In the genomic region with DNA sequence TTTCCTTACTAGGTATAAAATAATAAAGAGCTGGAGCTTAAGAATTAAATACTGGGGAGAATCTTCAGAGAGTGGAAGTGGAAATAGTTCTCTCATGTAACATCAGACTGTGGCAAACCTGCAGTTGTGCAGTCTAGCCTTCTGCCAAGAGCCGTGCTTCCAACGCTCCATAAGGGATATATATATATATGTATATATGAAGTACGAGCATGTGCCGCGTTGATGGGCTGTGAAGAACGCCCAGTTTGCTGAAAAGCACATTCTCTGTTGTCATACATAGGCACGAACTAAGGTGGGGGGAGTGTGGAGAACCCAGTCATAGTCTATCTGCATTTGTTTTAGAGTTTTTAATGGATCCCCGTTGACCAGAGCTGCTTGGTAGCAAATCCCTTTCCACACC, we compare ENCODE assay signal across 21 mouse cellular contexts.
DNase-seq lines count a peak whose midpoint lies in the region; ATAC-seq and TF ChIP-seq lines count a peak whose summit lies in the region.
"Had no signal": no experiment of that assay in that cellular context is flagged by ENCODE, and none has a peak within 500 bp of the region (broad histone marks: within the 10 kb centered on the region; RNA-seq: fewer than 3 reads in every experiment).

No protein-coding gene starts in this region.

- H3K9ac ChIP-seq in midbrain, postnatal 0 days (replicated peaks; ENCODE audit: low read length, poor library complexity, severe bottlenecking), result no peak overlapping the region
- H3K9ac ChIP-seq in midbrain, embryonic 13.5 days (replicated peaks), result no peak overlapping the region
- H3K9ac ChIP-seq: embryonic facial prominence, embryonic 13.5 days; heart, embryonic 13.5 days; hindbrain, embryonic 13.5 days; intestine, embryonic 15.5 days had no signal

- ATAC-seq in frontal cortex, adult (ENCODE audit: low TSS enrichment), result peak; percentile 78
- ATAC-seq in midbrain, postnatal 0 days (ENCODE audit: low FRiP score), result no peak
- ATAC-seq in midbrain, embryonic 13.5 days, result no peak
- ATAC-seq: intestine, embryonic 15.5 days had no signal

- H3K27me3 ChIP-seq in midbrain, postnatal 0 days (ENCODE audit: insufficient read depth, low read length), result no peaks in the 10 kb centered on the region
- no peaks in the 10 kb centered on the region for H3K27me3 ChIP-seq in midbrain, embryonic 13.5 days
- H3K27me3 ChIP-seq: embryonic facial prominence, embryonic 13.5 days; heart, embryonic 13.5 days; hindbrain, embryonic 13.5 days; intestine, embryonic 15.5 days had no signal

- no peak for TF ChIP-seq CTCF in midbrain, postnatal 0 days (IDR thresholded peaks at IDR 0.05)
- no peak for TF ChIP-seq CTCF in brain, embryonic 14.5 days (IDR thresholded peaks at IDR 0.05; ENCODE audit: borderline replicate concordance, extremely low read depth, insufficient read depth, insufficient read length)

- 85% methylated on average over 8 of the region's 8 CpGs for WGBS in midbrain, postnatal 0 days
- 89% methylated on average over 8 of the region's 8 CpGs for WGBS in midbrain, embryonic 13.5 days

- H3K9me3 ChIP-seq in midbrain, postnatal 0 days (ENCODE audit: low read length), result no peaks in the 10 kb centered on the region
- no peaks in the 10 kb centered on the region for H3K9me3 ChIP-seq in midbrain, embryonic 13.5 days
- H3K9me3 ChIP-seq: embryonic facial prominence, embryonic 13.5 days; heart, embryonic 13.5 days; hindbrain, embryonic 13.5 days; intestine, embryonic 15.5 days had no signal

- H3K4me3 ChIP-seq in midbrain, postnatal 0 days (ENCODE audit: low read depth, low read length), result no peak overlapping the region
- no peak overlapping the region for H3K4me3 ChIP-seq in midbrain, embryonic 13.5 days (replicated peaks)
- H3K4me3 ChIP-seq: embryonic facial prominence, embryonic 13.5 days; gastrocnemius, adult 2 months; heart, embryonic 13.5 days; hindbrain, embryonic 13.5 days; intestine, embryonic 15.5 days had no signal

- no peak overlapping the region for H3K27ac ChIP-seq in midbrain, postnatal 0 days (ENCODE audit: low read depth, low read length)
- H3K27ac ChIP-seq in midbrain, embryonic 13.5 days, result no peak overlapping the region
- H3K27ac ChIP-seq: embryonic facial prominence, embryonic 13.5 days; gastrocnemius, adult 2 months; heart, embryonic 13.5 days; hindbrain, embryonic 13.5 days; intestine, embryonic 15.5 days had no signal

- peak overlapping the region; percentile 1; the same call in 1 of the 2 replicates for H3K4me2 ChIP-seq in midbrain, postnatal 0 days (ENCODE audit: low read depth, low read length, poor library complexity, severe bottlenecking)
- H3K4me2 ChIP-seq in midbrain, embryonic 13.5 days (replicated peaks), result no peak overlapping the region
- H3K4me2 ChIP-seq: embryonic facial prominence, embryonic 13.5 days; heart, embryonic 13.5 days; hindbrain, embryonic 13.5 days; intestine, embryonic 15.5 days had no signal

- no peaks in the 10 kb centered on the region for H3K4me1 ChIP-seq in midbrain, postnatal 0 days (ENCODE audit: insufficient read depth, low read length)
- H3K4me1 ChIP-seq in midbrain, embryonic 13.5 days (replicated peaks), result peaks cover 4% of the 10 kb centered on the region; the same call in 1 of the 2 replicates
- H3K4me1 ChIP-seq: embryonic facial prominence, embryonic 13.5 days; heart, embryonic 13.5 days; intestine, embryonic 15.5 days had no signal

- TF ChIP-seq POLR2A in brain, embryonic 14.5 days (IDR thresholded peaks at IDR 0.05; ENCODE audit: borderline replicate concordance, extremely low read depth, insufficient read depth, insufficient read length, poor library complexity, severe bottlenecking), result no peak

- H3K36me3 ChIP-seq in midbrain, postnatal 0 days (ENCODE audit: insufficient read depth, low read length), result no peaks in the 10 kb centered on the region
- no peaks in the 10 kb centered on the region for H3K36me3 ChIP-seq in midbrain, embryonic 13.5 days
- H3K36me3 ChIP-seq: embryonic facial prominence, embryonic 13.5 days; heart, embryonic 13.5 days; intestine, embryonic 15.5 days had no signal

- DNase-seq in frontal cortex, postnatal 10 days (ENCODE audit: low spot score in 2 of 2), result no peak
- DNase-seq in midbrain, postnatal 0 days (ENCODE audit: low spot score), result no peak
- peak; percentile 18 for DNase-seq in brain, adult 2 months (ENCODE audit: low read depth, low spot score)
- DNase-seq in brain, embryonic 14.5 days (ENCODE audit: low read depth), result peak; percentile 53
- DNase-seq in cerebellum, postnatal 36 days, result no peak
- DNase-seq in cerebellum, postnatal 14 days, result no peak
- DNase-seq: adrenal gland, adult 2 months; adrenal gland, postnatal 25 days; cerebellum, adult 11 months; cerebellum, adult 8-10 months; cerebellum, postnatal 25 days; gastrocnemius, adult 2 months; gastrocnemius, postnatal 36 days; heart, adult 11 months; heart, postnatal 4 days had no signal

Comparison
In these comparisons a context has a peak if more than half of its experiments do, and no peak if none do; other contexts are left out.
1. DNase-seq: peak in brain, adult 2 months (single experiment) and brain, embryonic 14.5 days (single experiment); none in frontal cortex, postnatal 10 days (0 of 2), midbrain, postnatal 0 days (single experiment), cerebellum, postnatal 36 days (0 of 2) and cerebellum, postnatal 14 days (0 of 2).